Mouse (Mus musculus) forelimb bud, embryonic 11.5 days (tissue): ENCODE measurements at regions not wholly inside any gene's neighbourhood (a gene's known extent, or its start where the extent isn't known, plus 50 kb on each side); places are given as distances from the start of the nearest gene placed in this dataset.

Experiments used
- DNase-seq: peaks from one replicate; pipeline ENCODE4 v3.0.0-alpha.2; 2012; ENCODE audit warnings: low read depth, low spot score

GRCm38 (mm10) chr6:31107916-31108685 is 149.2 kb upstream of the Klf14 start:
- DNase-seq, result no peak

DNA sequence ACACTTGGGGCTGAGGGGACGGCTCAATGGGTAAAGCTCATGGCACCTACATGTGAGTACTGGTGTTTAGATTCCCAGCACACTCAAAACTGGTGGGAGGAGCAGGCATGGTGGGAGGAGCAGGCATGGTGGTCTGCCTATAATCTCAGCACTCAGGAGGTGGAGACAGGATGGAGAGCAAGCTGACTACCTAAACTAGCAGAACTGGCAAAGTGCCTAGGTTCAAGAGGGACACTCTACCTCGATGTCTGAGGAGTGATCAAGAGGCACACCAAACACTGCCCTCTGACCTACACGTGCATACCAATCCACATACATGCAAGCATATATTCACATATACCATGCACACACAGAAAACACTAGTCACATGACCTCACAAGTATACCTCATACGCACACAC is 150.7 kb upstream of the Klf14 start:
- no peak for DNase-seq

- DNase-seq, result no peak
These were observed 153.6 kb upstream of the Klf14 start for GRCm38 (mm10) chr6:31112293-31113077.

GRCm38 (mm10) chr6:31113558-31114326 is 154.9 kb upstream of the Klf14 start:
- no peak for DNase-seq

GRCm38 (mm10) chr6:31114336-31115335 is 155.8 kb upstream of the Klf14 start:
- no peak for DNase-seq

DNA sequence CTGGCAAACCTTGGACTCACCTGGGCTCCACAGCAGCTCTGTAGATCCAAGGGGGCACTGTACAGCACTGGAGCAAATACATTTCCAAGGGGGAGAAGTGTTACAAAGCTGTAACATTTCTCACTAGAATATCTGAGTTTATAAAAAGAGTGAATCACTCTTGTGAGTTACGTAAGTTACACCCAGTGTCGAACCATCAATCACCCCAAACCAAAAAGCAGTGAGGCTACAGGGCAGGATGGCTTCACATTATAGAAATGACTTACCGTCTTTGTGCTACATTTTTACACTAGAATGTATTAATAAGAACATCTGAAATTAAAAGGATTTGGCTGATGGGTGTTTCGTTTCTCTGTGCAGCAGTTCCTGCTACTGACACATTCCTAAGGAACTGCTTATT is 156.7 kb upstream of the Klf14 start:
- DNase-seq, result no peak

DNA sequence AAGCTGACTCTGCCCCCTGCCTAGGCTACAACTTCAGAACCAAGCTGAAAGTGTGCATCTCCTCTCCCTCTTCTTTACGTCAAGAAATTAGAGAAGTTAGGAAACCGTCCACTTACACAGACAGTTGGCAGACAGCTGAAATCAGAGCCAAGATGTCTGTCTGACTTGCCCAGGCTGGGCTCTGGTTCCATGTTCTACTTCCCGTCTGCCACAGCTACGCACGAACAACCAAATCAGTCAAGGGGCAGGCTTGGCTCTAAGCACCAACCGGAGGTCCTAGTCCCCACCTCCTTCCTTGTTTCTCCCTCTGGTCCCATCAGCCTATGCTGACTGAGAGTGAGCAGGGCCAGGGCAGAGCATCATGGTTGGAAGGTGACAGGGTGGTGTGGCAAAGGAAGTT is 157.5 kb upstream of the Klf14 start:
- DNase-seq, result no peak

DNA sequence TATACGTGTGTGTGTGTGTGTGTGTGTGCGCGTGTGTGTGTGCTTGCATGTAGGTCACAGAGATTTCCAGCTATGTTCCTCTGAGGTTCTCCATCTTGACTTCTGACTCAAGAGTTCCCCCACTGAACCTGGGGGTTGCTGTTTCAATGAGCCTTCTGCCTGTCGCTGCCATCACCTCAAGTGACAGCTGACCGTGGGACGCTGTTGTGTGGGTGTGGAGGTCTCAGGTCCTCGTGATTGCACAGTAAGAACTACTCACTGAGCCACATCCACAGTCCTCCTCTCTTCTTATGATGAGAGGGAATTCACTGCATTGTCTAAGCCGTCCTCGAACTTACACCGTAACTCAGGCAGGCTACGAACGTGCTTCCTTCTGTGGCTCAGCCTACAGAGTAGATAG is 158.8 kb upstream of the Klf14 start:
- no peak for DNase-seq

DNA sequence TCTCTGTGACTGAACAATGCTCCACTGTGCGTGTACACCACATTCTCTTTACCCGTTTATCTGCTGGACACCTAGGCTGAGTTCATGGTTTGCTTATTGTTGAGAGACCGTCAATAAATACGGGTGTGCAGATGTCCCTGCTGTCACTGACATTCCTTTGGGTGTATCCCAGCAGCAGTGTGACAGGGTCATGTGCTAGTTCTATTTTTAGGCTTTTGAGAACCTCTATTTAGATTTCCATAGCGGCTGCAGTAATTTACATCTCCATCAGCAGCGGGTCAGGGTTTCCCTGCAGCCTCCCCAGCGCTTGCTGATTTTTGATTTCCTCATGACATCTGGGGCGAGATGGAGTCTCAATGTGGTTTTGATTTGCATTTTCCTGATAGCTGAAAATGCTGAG is 162.1 kb upstream of the Klf14 start:
- DNase-seq, result no peak

GRCm38 (mm10) chr6:31122895-31123294 is 164.0 kb upstream of the Klf14 start:
- DNase-seq, result no peak

DNA sequence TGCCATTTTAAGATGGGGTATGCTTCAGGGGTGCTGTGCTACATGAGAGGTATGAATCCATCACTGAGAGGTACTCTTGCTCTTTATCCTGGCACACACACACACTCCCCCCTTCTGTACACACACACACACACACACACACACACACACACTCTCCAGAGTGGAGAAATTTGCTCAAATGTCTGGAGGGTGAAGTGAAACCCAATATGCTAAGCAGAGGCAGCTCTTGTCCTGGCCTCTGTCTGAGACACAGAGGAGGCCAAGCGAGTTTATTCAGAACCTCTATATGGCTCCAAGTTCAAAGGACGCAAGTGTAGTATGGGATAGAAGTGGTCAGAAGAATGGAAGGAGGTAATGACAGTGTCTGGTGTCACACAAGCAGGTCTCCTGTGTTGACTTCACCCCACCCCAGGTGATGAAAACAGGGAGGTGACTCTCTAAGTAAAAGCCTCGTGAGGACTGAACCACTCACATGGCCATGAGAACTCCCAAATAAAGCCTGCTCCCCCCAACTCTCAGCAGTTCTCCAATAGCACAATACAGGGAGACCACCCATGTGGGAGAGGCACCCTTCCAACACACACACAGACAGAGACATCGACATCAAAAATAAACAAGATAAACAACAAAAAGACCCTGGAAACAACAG is 164.6 kb upstream of the Klf14 start:
- no peak for DNase-seq

GRCm38 (mm10) chr6:31124076-31124475 is 165.2 kb upstream of the Klf14 start:
- DNase-seq, result no peak

DNA sequence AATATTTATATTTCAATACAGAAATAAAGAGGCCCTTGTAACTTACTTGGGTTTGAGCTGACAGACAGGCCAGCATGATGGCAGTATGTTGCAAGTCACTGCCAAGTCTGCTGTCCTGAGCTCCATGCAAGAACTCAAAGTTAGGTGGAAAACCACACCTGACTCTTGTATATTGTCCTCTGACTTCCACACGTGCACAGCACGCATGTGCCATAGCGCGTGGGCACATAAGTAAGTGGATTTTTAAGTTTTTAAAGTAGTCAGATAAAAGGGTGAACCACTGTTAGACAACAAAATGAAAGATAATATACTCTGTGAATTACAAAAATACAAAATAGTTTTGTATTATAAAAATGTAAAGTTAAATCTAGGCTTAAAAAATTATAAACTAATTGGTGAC is 166.0 kb upstream of the Klf14 start:
- DNase-seq, result no peak

DNA sequence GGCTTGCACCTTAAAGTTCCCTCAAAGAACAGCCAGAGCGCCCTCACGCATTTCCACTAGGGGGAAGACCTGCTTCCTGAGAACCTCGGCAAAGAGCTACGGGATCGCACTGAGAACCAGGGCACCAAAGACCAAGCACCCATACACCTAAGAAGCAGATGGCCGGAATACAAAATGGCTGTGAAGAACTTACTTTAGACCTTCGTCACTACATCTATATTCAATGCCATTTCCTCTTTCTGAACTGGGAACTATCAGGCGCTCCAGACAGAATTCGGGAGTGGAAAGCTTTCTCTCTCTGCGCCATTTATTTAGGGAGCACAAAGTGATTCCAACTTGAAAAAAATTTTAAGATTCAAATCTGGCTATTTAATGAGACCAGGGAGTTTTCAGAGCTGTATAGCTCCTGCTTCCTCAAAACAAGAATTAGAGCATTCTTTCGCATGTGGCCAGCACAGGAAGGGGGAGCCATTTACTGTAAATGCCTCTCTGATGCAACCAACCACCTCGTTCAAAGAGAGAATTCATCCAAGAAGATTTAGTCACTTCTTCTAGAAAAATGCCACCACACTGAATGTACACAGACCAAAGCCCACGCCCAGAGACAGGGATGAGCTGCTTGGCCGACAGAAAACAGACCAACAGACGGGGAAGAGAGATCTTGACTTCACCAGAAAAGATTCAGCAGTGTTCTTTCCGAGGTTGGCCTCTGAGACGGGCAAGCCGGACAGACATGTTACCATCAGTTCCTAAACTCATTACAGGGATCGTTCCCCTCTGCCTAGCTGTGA is 166.6 kb upstream of the Klf14 start:
- no peak for DNase-seq

DNA sequence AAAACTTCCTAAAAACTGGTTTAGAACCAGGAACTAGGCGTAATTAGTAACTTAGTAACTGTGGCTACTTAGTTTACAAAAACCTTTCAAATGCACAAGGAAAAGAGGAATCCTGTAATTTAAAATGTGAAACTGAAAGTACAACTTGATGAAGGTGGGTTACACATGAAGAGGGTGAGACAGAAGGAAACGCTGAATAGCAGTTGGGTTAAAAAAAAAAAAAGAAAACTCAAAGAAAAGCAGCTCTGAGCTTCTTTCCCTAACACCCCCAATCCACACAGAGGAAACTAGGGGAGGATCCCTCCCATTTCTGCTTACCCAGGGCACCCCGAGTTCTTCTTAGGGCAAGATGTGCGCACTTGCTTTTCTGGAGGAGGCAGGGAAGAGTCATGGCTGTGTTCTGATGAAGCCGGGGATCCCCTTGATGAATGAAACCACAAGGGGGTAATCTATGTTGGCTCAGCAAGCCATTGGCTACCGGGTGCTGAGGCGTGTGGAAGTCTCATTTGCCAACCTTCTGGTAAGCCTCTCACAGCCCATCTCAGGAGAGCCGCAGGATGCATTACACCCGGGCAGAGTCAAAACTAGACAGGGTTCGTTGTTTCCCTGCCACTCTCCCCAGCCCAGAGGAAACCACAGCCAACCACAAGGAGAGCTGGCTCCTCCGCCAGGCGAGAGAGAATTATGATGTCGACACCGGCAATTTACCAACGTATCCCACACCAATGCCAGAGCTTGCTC is 167.4 kb upstream of the Klf14 start:
- DNase-seq, result no peak

DNA sequence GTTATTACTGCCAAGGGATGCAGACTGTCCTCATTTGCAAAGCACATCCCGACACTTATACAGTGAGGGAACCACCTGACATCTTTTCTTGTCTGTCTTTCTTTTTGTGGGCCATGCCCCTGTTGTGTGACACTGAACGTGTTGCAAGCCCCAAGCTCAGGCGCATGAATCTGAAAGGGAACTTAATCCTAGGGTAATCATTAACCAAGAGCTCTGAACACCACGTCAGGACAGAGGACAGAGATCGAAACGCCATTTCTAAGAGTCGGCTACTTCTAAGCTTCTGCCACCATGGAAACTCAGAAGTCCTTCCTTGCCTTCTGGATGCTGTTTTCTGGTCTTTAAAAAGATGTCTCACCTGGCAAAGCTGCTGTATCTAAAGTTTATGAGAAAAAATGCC is 170.3 kb upstream of the Klf14 start:
- no peak for DNase-seq

- DNase-seq, result no peak
These were observed 171.1 kb upstream of the Klf14 start for GRCm38 (mm10) chr6:31129987-31130386.

DNA sequence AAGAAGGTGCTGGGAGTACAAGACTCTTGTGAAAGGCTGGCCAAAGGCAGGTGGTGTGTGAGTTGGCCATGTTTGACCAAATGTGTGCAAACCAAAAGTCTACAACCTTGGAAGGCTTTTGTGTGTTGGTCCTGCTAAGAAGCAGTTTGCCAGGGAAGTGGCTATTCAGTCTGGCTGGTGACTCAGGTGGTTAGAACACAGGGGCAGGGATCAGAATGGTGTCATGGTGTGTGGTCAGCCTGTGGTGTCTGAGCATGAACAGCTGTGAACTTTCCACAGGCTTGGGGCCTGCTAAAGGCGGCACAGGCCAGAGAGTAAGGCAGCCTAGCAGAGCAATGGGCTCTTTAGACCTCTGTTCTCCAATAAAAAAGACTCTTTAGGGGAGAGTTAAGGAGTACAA is 171.6 kb upstream of the Klf14 start:
- no peak for DNase-seq

- no peak for DNase-seq
These were observed 172.8 kb upstream of the Klf14 start for GRCm38 (mm10) chr6:31131716-31132115.
